Mouse (Mus musculus) bone marrow macrophage, adult 2 months (primary cell): ENCODE measurements at regions not wholly inside any gene's neighbourhood (a gene's known extent, or its start where the extent isn't known, plus 50 kb on each side); places are given as distances from the start of the nearest gene placed in this dataset.

Experiments used
- CTCF ChIP-seq: IDR thresholded peaks from 2 replicates; pipeline ENCODE4 v1.5.1; 2012; ENCODE audit warnings: low read depth, mild to moderate bottlenecking, low read length, moderate library complexity
- POLR2A ChIP-seq: IDR thresholded peaks from 2 replicates; pipeline ENCODE4 v1.6.1; 2012; ENCODE audit warnings: mild to moderate bottlenecking, low read depth, low read length, borderline replicate concordance

GRCm38 (mm10) chr1:73721486-73722225 lies 402.6 kb downstream of the Tns1 start:
- TF ChIP-seq POLR2A (no peak), CTCF (no peak)
